Mouse (Mus musculus) midbrain, embryonic 10.5 days (tissue): ENCODE data around the gene Ptprm. TPM values are rescaled to one million over a fixed set of nuclear protein-coding genes. Genes with fewer than 3 reads are reported as not detected.
A peak's percentile ranks its signal among the peaks of the same experiment; 100 is the strongest.

Experiments used
- DNase-seq: peaks from one replicate; pipeline ENCODE4 v3.0.0-alpha.2; 2017; ENCODE audit warnings: low spot score
- H3K27ac ChIP-seq: fragments of 300-500 bp; sonication (generic); replicated peaks from 2 replicates; pipeline ENCODE4 v1.5.1; 2016; ENCODE audit warnings: mild to moderate bottlenecking
- H3K27me3 ChIP-seq: fragments of 300-500 bp; sonication (generic); 2 replicates; pipeline ENCODE4 v1.6.1; 2016; ENCODE audit warnings: low read depth, mild to moderate bottlenecking; ENCODE audit not compliant: poor library complexity, severe bottlenecking
- H3K36me3 ChIP-seq: fragments of 300-500 bp; sonication (generic); 2 replicates; pipeline ENCODE4 v1.6.1; 2016; ENCODE audit warnings: mild to moderate bottlenecking, moderate library complexity
- H3K4me1 ChIP-seq: fragments of 300-500 bp; sonication (generic); 2 replicates; pipeline ENCODE4 v1.6.1; 2016
- H3K4me3 ChIP-seq: fragments of 300-500 bp; sonication (generic); 2 replicates; pipeline ENCODE4 v1.5.1; 2016; ENCODE audit warnings: mild to moderate bottlenecking, moderate library complexity
- H3K9me3 ChIP-seq: fragments of 300-500 bp; sonication (generic); replicated peaks from 2 replicates; pipeline ENCODE4 v1.6.1; 2016; ENCODE audit warnings: mild to moderate bottlenecking
- WGBS: fragments of 180-500 bp; shearing (Covaris S2); methylation state at CpG from one replicate; pipeline ENCODE4 v1.1.7; 2016; 5-methylcytosine and 5-hydroxymethylcytosine counted together
- polyA plus RNA-seq: library from polyadenylated mRNA; unstranded; fragments of >200 nt; fragmentation: Nextera tagmentation; extraction: Ambion mirVana; gene quantifications from 2 replicates; pipeline ENCODE4 v1.2.1, GENCODE M21; 2016

Ptprm gene
- polyA plus RNA-seq, 1 experiment from 2014 or later, result 6.4 TPM

- Histone ChIP-seq H3K4me1 (peaks cover 17% of the 10 kb centered on the region), H3K9me3 (no peaks in the 10 kb centered on the region), H3K4me3 (no peak overlapping the region), H3K27ac (no peak overlapping the region), H3K27me3 (peaks cover 58% of the 10 kb centered on the region), H3K36me3 (no peaks in the 10 kb centered on the region)
- DNase-seq, result no peak
- 83% methylated on average over 4 of the region's 4 CpGs for WGBS
These were observed 536.9 kb downstream of the Ptprm start for GRCm38 (mm10) chr17:66817380-66817779.

- H3K4me3 ChIP-seq, result no peak overlapping the region
- WGBS, result 13% methylated on average over 2 of the region's 2 CpGs
- DNase-seq, result no peak
- no peaks in the 10 kb centered on the region for H3K36me3 ChIP-seq
- peaks cover 17% of the 10 kb centered on the region for H3K4me1 ChIP-seq
- peaks cover 68% of the 10 kb centered on the region for H3K27me3 ChIP-seq
- H3K27ac ChIP-seq, result no peak overlapping the region
- H3K9me3 ChIP-seq, result no peaks in the 10 kb centered on the region
These were observed 538.3 kb downstream of the Ptprm start for GRCm38 (mm10) chr17:66815921-66816320.

- WGBS, result 87% methylated on average over 6 of the region's 6 CpGs
- Histone ChIP-seq H3K4me1 (peaks cover 26% of the 10 kb centered on the region), H3K27ac (no peak overlapping the region), H3K27me3 (peaks cover 75% of the 10 kb centered on the region), H3K36me3 (no peaks in the 10 kb centered on the region), H3K4me3 (no peak overlapping the region), H3K9me3 (no peaks in the 10 kb centered on the region)
- no peak for DNase-seq
These were observed 540.5 kb downstream of the Ptprm start for GRCm38 (mm10) chr17:66813786-66814185.

- Histone ChIP-seq H3K27ac (no peak overlapping the region), H3K27me3 (peaks cover 71% of the 10 kb centered on the region), H3K4me1 (peaks cover 26% of the 10 kb centered on the region), H3K9me3 (no peaks in the 10 kb centered on the region), H3K36me3 (no peaks in the 10 kb centered on the region), H3K4me3 (no peak overlapping the region)
- no peak for DNase-seq
- 91% methylated on average over 10 of the region's 10 CpGs for WGBS
These were observed 540.9 kb downstream of the Ptprm start for GRCm38 (mm10) chr17:66813346-66813745.

- no peak overlapping the region for H3K27ac ChIP-seq
- no peak overlapping the region for H3K4me3 ChIP-seq
- 77% methylated on average over 5 of the region's 5 CpGs for WGBS
- H3K36me3 ChIP-seq, result no peaks in the 10 kb centered on the region
- peaks cover 17% of the 10 kb centered on the region; the same call in 1 of the 2 replicates for H3K4me1 ChIP-seq
- H3K9me3 ChIP-seq, result no peaks in the 10 kb centered on the region
- no peak for DNase-seq
- H3K27me3 ChIP-seq, result peaks cover 48% of the 10 kb centered on the region
These were observed 544.5 kb downstream of the Ptprm start for GRCm38 (mm10) chr17:66809786-66810185.

- H3K4me3 ChIP-seq, result no peak overlapping the region
- H3K27me3 ChIP-seq, result peaks cover 32% of the 10 kb centered on the region
- H3K4me1 ChIP-seq, result peaks cover 17% of the 10 kb centered on the region; the same call in 1 of the 2 replicates
- no peaks in the 10 kb centered on the region for H3K9me3 ChIP-seq
- no peak overlapping the region for H3K27ac ChIP-seq
- no peaks in the 10 kb centered on the region for H3K36me3 ChIP-seq
- 92% methylated on average over 8 of the region's 8 CpGs for WGBS
- no peak for DNase-seq
These were observed 546.1 kb downstream of the Ptprm start for GRCm38 (mm10) chr17:66808186-66808585.

- no peak for DNase-seq
- H3K27ac ChIP-seq, result 0 out of 2 replicates have a peak overlapping the region, but pooled peaks have one; percentile 13
- peaks cover 10% of the 10 kb centered on the region for H3K4me1 ChIP-seq
- no peaks in the 10 kb centered on the region for H3K27me3 ChIP-seq
- no peak overlapping the region for H3K4me3 ChIP-seq
- H3K36me3 ChIP-seq, result no peaks in the 10 kb centered on the region
- no peaks in the 10 kb centered on the region for H3K9me3 ChIP-seq
- WGBS, result 52% methylated on average over 10 of the region's 10 CpGs
These were observed 552.2 kb downstream of the Ptprm start for GRCm38 (mm10) chr17:66801831-66802687.

- Histone ChIP-seq H3K27me3 (no peaks in the 10 kb centered on the region), H3K36me3 (no peaks in the 10 kb centered on the region), H3K4me1 (peaks cover 7% of the 10 kb centered on the region), H3K27ac (no peak overlapping the region), H3K4me3 (no peak overlapping the region), H3K9me3 (no peaks in the 10 kb centered on the region)
- DNase-seq, result no peak
- WGBS, result 95% methylated on average over 6 of the region's 6 CpGs
These were observed 554.0 kb downstream of the Ptprm start for GRCm38 (mm10) chr17:66800231-66800630.

GRCm38 (mm10) chr17:66786166-66786565 is 568.1 kb downstream of the Ptprm start:
- H3K36me3 ChIP-seq, result no peaks in the 10 kb centered on the region
- no peak overlapping the region for H3K4me3 ChIP-seq
- H3K4me1 ChIP-seq, result peaks cover 21% of the 10 kb centered on the region
- WGBS, result 39% methylated on average over 12 of the region's 12 CpGs
- no peak for DNase-seq
- H3K27ac ChIP-seq, result no peak overlapping the region
- H3K27me3 ChIP-seq, result no peaks in the 10 kb centered on the region
- H3K9me3 ChIP-seq, result no peaks in the 10 kb centered on the region

GRCm38 (mm10) chr17:66785586-66785985 is 568.7 kb downstream of the Ptprm start:
- Histone ChIP-seq H3K9me3 (no peaks in the 10 kb centered on the region), H3K36me3 (no peaks in the 10 kb centered on the region), H3K27me3 (no peaks in the 10 kb centered on the region), H3K27ac (no peak overlapping the region), H3K4me3 (no peak overlapping the region), H3K4me1 (peaks cover 21% of the 10 kb centered on the region)
- no peak for DNase-seq
- 89% methylated on average over 11 of the region's 11 CpGs for WGBS

GRCm38 (mm10) chr17:66783601-66784000 is 570.7 kb downstream of the Ptprm start:
- no peak overlapping the region for H3K27ac ChIP-seq
- DNase-seq, result peak; percentile 9
- no peaks in the 10 kb centered on the region for H3K27me3 ChIP-seq
- 83% methylated on average over 4 of the region's 4 CpGs for WGBS
- H3K36me3 ChIP-seq, result no peaks in the 10 kb centered on the region
- peaks cover 21% of the 10 kb centered on the region for H3K4me1 ChIP-seq
- H3K9me3 ChIP-seq, result no peaks in the 10 kb centered on the region
- H3K4me3 ChIP-seq, result no peak overlapping the region

- WGBS, result 87% methylated on average over 10 of the region's 10 CpGs
- H3K4me3 ChIP-seq, result no peak overlapping the region
- H3K4me1 ChIP-seq, result peaks cover 21% of the 10 kb centered on the region
- no peak overlapping the region for H3K27ac ChIP-seq
- no peaks in the 10 kb centered on the region for H3K36me3 ChIP-seq
- no peaks in the 10 kb centered on the region for H3K27me3 ChIP-seq
- peak; percentile 9 for DNase-seq
- H3K9me3 ChIP-seq, result no peaks in the 10 kb centered on the region
These were observed 571.2 kb downstream of the Ptprm start for GRCm38 (mm10) chr17:66783075-66783492.

GRCm38 (mm10) chr17:66781910-66782309 is 572.3 kb downstream of the Ptprm start:
- peak; percentile 7 for DNase-seq
- no peaks in the 10 kb centered on the region for H3K36me3 ChIP-seq
- H3K4me1 ChIP-seq, result peaks cover 20% of the 10 kb centered on the region
- H3K9me3 ChIP-seq, result no peaks in the 10 kb centered on the region
- H3K27ac ChIP-seq, result 0 out of 2 replicates have a peak overlapping the region, but pooled peaks have one; percentile 7
- H3K27me3 ChIP-seq, result no peaks in the 10 kb centered on the region
- WGBS, result 83% methylated on average over 3 of the region's 3 CpGs
- H3K4me3 ChIP-seq, result no peak overlapping the region
